Mouse (Mus musculus) forebrain, embryonic 14.5 days (tissue): ENCODE measurements at regions not wholly inside any gene's neighbourhood (a gene's known extent, or its start where the extent isn't known, plus 50 kb on each side); places are given as distances from the start of the nearest gene placed in this dataset.

Experiments used
- ATAC-seq: fragments of 200-750 bp; cut with Nextera tagmentation; 2 replicates; pipeline ENCODE4 v1.8.0; 2017; ENCODE audit warnings: mild to moderate bottlenecking, moderate library complexity
- DNase-seq: peaks from one replicate; pipeline ENCODE4 v3.0.0-alpha.2; 2015; ENCODE audit warnings: low spot score
- H3K27ac ChIP-seq: fragments of 300-500 bp; sonication (generic); 2 replicates; pipeline ENCODE4 v1.5.1; 2014; ENCODE audit warnings: low read depth, mild to moderate bottlenecking, control low read depth, low read length, moderate library complexity
- H3K27me3 ChIP-seq: fragments of 300-500 bp; sonication (generic); replicated peaks from 2 replicates; pipeline ENCODE4 v1.6.1; 2014; ENCODE audit warnings: low read length, control low read depth, mixed read lengths; ENCODE audit not compliant: control insufficient read depth, insufficient read depth
- H3K36me3 ChIP-seq: fragments of 300-500 bp; sonication (generic); 2 replicates; pipeline ENCODE4 v1.6.1; 2014; ENCODE audit warnings: low read length, control low read depth; ENCODE audit not compliant: control insufficient read depth, insufficient read depth
- H3K4me1 ChIP-seq: fragments of 300-500 bp; sonication (generic); 2 replicates; pipeline ENCODE4 v1.6.1; 2014; ENCODE audit warnings: antibody characterized with exemption, low read length, control low read depth; ENCODE audit not compliant: control insufficient read depth, insufficient read depth
- H3K4me2 ChIP-seq: fragments of 300-500 bp; sonication (generic); 2 replicates; pipeline ENCODE4 v1.6.1; 2014; ENCODE audit warnings: mild to moderate bottlenecking, control low read depth, low read length
- H3K4me3 ChIP-seq: fragments of 300-500 bp; sonication (generic); 2 replicates; pipeline ENCODE4 v1.5.1; 2014; ENCODE audit warnings: low read depth, low read length, control low read depth
- H3K9ac ChIP-seq: fragments of 300-500 bp; sonication (generic); 2 replicates; pipeline ENCODE4 v1.6.1; 2014; ENCODE audit warnings: mild to moderate bottlenecking, low read length, control low read depth, moderate library complexity
- H3K9me3 ChIP-seq: fragments of 300-500 bp; sonication (generic); replicated peaks from 2 replicates; pipeline ENCODE4 v1.6.1; 2016; ENCODE audit warnings: low read length, control low read depth, mixed read lengths; ENCODE audit not compliant: control insufficient read depth
- WGBS: fragments of 180-500 bp; shearing (Covaris S2); extraction: QIAGEN DNeasy Blood & Tissue Kit; methylation state at CpG from one replicate; pipeline ENCODE4 v1.1.7; 2014; 5-methylcytosine and 5-hydroxymethylcytosine counted together

- H3K36me3 ChIP-seq = no peaks in the 10 kb centered on the region
- H3K4me3 ChIP-seq = no peak overlapping the region
- peaks cover 8% of the 10 kb centered on the region; the same call in 1 of the 2 replicates for H3K4me1 ChIP-seq
- 93% methylated on average over 11 of the region's 11 CpGs for WGBS
- no peaks in the 10 kb centered on the region for H3K27me3 ChIP-seq
- DNase-seq (no peak), ATAC-seq (no peak)
- no peak overlapping the region for H3K27ac ChIP-seq
- no peaks in the 10 kb centered on the region for H3K9me3 ChIP-seq
- H3K9ac ChIP-seq = no peak overlapping the region
- no peak overlapping the region for H3K4me2 ChIP-seq
These were observed 342.5 kb downstream of the Lmo4 start for GRCm38 (mm10) chr3:143862531-143862930.

GRCm38 (mm10) chr3:143861866-143862265, 343.2 kb downstream of the Lmo4 start:
- Histone ChIP-seq H3K9me3 (no peaks in the 10 kb centered on the region), H3K36me3 (no peaks in the 10 kb centered on the region), H3K27ac (no peak overlapping the region), H3K9ac (no peak overlapping the region), H3K4me1 (peaks cover 8% of the 10 kb centered on the region; the same call in 1 of the 2 replicates), H3K4me3 (no peak overlapping the region), H3K4me2 (no peak overlapping the region), H3K27me3 (no peaks in the 10 kb centered on the region)
- DNase-seq (no peak), ATAC-seq (no peak)
- WGBS = 88% methylated on average over 4 of the region's 4 CpGs

- Histone ChIP-seq H3K9ac (no peak overlapping the region), H3K27ac (no peak overlapping the region), H3K9me3 (no peaks in the 10 kb centered on the region), H3K4me1 (no peaks in the 10 kb centered on the region), H3K4me3 (no peak overlapping the region), H3K36me3 (no peaks in the 10 kb centered on the region), H3K4me2 (no peak overlapping the region), H3K27me3 (no peaks in the 10 kb centered on the region)
- DNase-seq (no peak), ATAC-seq (no peak)
- 87% methylated on average over 7 of the region's 7 CpGs for WGBS
These were observed 369.3 kb downstream of the Lmo4 start for GRCm38 (mm10) chr3:143835611-143836240.

GRCm38 (mm10) chr3:143834725-143835124, 370.3 kb downstream of the Lmo4 start:
- WGBS = 81% methylated on average over 2 of the region's 2 CpGs
- ATAC-seq = no peak

GRCm38 (mm10) chr3:143823395-143823777, 381.6 kb downstream of the Lmo4 start:
- Histone ChIP-seq H3K27me3 (no peaks in the 10 kb centered on the region), H3K4me3 (no peak overlapping the region), H3K9ac (no peak overlapping the region), H3K27ac (no peak overlapping the region), H3K36me3 (no peaks in the 10 kb centered on the region), H3K4me2 (no peak overlapping the region), H3K4me1 (no peaks in the 10 kb centered on the region), H3K9me3 (no peaks in the 10 kb centered on the region)
- no peak for DNase-seq
- WGBS = 73% methylated on average over 1 of the region's 1 CpGs
- no peak for ATAC-seq

More at GRCm38 (mm10) chr3:143834725-143835124, 370.3 kb downstream of the Lmo4 start:
- no peak overlapping the region for H3K9ac ChIP-seq
- H3K4me1 ChIP-seq = no peaks in the 10 kb centered on the region
- no peak for DNase-seq
- H3K27me3 ChIP-seq = no peaks in the 10 kb centered on the region
- no peaks in the 10 kb centered on the region for H3K9me3 ChIP-seq
- H3K4me2 ChIP-seq = no peak overlapping the region
- H3K27ac ChIP-seq = no peak overlapping the region
- H3K4me3 ChIP-seq = no peak overlapping the region
- H3K36me3 ChIP-seq = no peaks in the 10 kb centered on the region

GRCm38 (mm10) chr3:143822564-143823394, 382.2 kb downstream of the Lmo4 start:
- WGBS = 59% methylated on average over 8 of the region's 8 CpGs
- peak; percentile 17 for DNase-seq
- Histone ChIP-seq H3K9me3 (no peaks in the 10 kb centered on the region), H3K36me3 (no peaks in the 10 kb centered on the region), H3K4me3 (no peak overlapping the region), H3K27me3 (no peaks in the 10 kb centered on the region), H3K9ac (no peak overlapping the region), H3K4me2 (no peak overlapping the region), H3K27ac (no peak overlapping the region), H3K4me1 (no peaks in the 10 kb centered on the region)
- no peak for ATAC-seq

GRCm38 (mm10) chr3:143807544-143807943, 397.5 kb downstream of the Lmo4 start:
- Histone ChIP-seq H3K9ac (no peak overlapping the region), H3K4me1 (no peaks in the 10 kb centered on the region), H3K27me3 (no peaks in the 10 kb centered on the region), H3K9me3 (no peaks in the 10 kb centered on the region; the same call in 1 of the 2 replicates), H3K4me3 (no peak overlapping the region), H3K36me3 (no peaks in the 10 kb centered on the region), H3K27ac (no peak overlapping the region), H3K4me2 (no peak overlapping the region)
- 92% methylated on average over 8 of the region's 8 CpGs for WGBS
- ATAC-seq = no peak
- DNase-seq = no peak

- Histone ChIP-seq H3K4me3 (no peak overlapping the region), H3K27ac (no peak overlapping the region), H3K36me3 (no peaks in the 10 kb centered on the region), H3K9me3 (no peaks in the 10 kb centered on the region; the same call in 1 of the 2 replicates), H3K4me2 (no peak overlapping the region), H3K27me3 (no peaks in the 10 kb centered on the region), H3K9ac (no peak overlapping the region), H3K4me1 (no peaks in the 10 kb centered on the region)
- ATAC-seq (no peak), DNase-seq (no peak)
- 88% methylated on average over 3 of the region's 3 CpGs for WGBS
These were observed 398.1 kb downstream of the Lmo4 start for GRCm38 (mm10) chr3:143806940-143807339.

- Histone ChIP-seq H3K9me3 (no peaks in the 10 kb centered on the region), H3K36me3 (no peaks in the 10 kb centered on the region)
- no peak for DNase-seq
These were observed 407.2 kb downstream of the Lmo4 start for GRCm38 (mm10) chr3:143797850-143798249.

More at GRCm38 (mm10) chr3:143797850-143798249, 407.2 kb downstream of the Lmo4 start:
- no peaks in the 10 kb centered on the region for H3K4me1 ChIP-seq
- no peaks in the 10 kb centered on the region for H3K27me3 ChIP-seq
- ATAC-seq = no peak
- no peak overlapping the region for H3K9ac ChIP-seq
- H3K27ac ChIP-seq = no peak overlapping the region
- H3K4me3 ChIP-seq = no peak overlapping the region
- WGBS = 62% methylated on average over 5 of the region's 5 CpGs
- no peak overlapping the region for H3K4me2 ChIP-seq
